7 mouse cellular contexts compared by ENCODE assay signal in genomic region chr13:90922751-90923612, GRCm38 (mm10). TPM values are rescaled to one million over a fixed set of nuclear protein-coding genes. Genes with fewer than 3 reads are reported as not detected.
A peak's percentile ranks its signal among the peaks of the same experiment; 100 is the strongest.
DNase-seq lines count a peak whose midpoint lies in the region; ATAC-seq lines count a peak whose summit lies in the region.

Gene Rps23, plus strand, starts transcription at chr13:90922958.

- no peaks in the 10 kb centered on the region for H3K9me3 ChIP-seq in intestine, embryonic 16.5 days (ENCODE audit: control insufficient read depth, low read length)
- no peaks in the 10 kb centered on the region for H3K9me3 ChIP-seq in midbrain, embryonic 11.5 days (ENCODE audit: control insufficient read depth, low read length)

- peak within 1 kb of the TSS; percentile 60 for H3K4me2 ChIP-seq in intestine, embryonic 16.5 days (ENCODE audit: low read depth, low read length)
- H3K4me2 ChIP-seq in midbrain, embryonic 11.5 days, result peak within 1 kb of the TSS; percentile 70

- peak within 1 kb of the TSS; percentile 98 for H3K9ac ChIP-seq in intestine, embryonic 16.5 days (ENCODE audit: low read depth, low read length)
- peak within 1 kb of the TSS; percentile 89 for H3K9ac ChIP-seq in midbrain, embryonic 11.5 days (ENCODE audit: low read length)

- peak; percentile 85 for DNase-seq in adrenal gland, adult 8-10 months
- DNase-seq in embryo, embryonic 9.5 days (ENCODE audit: extremely low spot score), result peak; percentile 94
- peak; percentile 76 to 89 for DNase-seq in gastrocnemius, postnatal 4 days (ENCODE audit: low spot score in 2 of 2)
- peak; percentile 88 to 89 for DNase-seq in left cerebral cortex, postnatal 36 days (ENCODE audit: low spot score in 2 of 2)
- DNase-seq in midbrain, embryonic 11.5 days (ENCODE audit: low spot score, missing footprints), result peak; percentile 100
- DNase-seq in skeletal muscle tissue, adult 2 months (ENCODE audit: low read depth, low spot score), result peak; percentile 88

- H3K4me1 ChIP-seq in intestine, embryonic 16.5 days (ENCODE audit: control insufficient read depth, insufficient read depth, low read length), result 0 out of 2 replicates have a peak, but pooled peaks cover 3% of the 10 kb centered on the region
- peaks cover 6% of the 10 kb centered on the region; the same call in 1 of the 2 replicates for H3K4me1 ChIP-seq in midbrain, embryonic 11.5 days (ENCODE audit: control insufficient read depth, insufficient read depth, low read length)

- peak within 1 kb of the TSS; percentile 81 for H3K4me3 ChIP-seq in intestine, embryonic 16.5 days (ENCODE audit: low read length)
- H3K4me3 ChIP-seq in midbrain, embryonic 11.5 days (ENCODE audit: low read depth, low read length), result peak within 1 kb of the TSS; percentile 89

- intact Hi-C loops in left cerebral cortex, postnatal 36 days (cut with DNase I), result no loop called here

- H3K27me3 ChIP-seq in intestine, embryonic 16.5 days (replicated peaks; ENCODE audit: control insufficient read depth, insufficient read depth, low read length), result no peaks in the 10 kb centered on the region
- no peaks in the 10 kb centered on the region for H3K27me3 ChIP-seq in midbrain, embryonic 11.5 days (ENCODE audit: control insufficient read depth, insufficient read depth, low read length)

- under 1% methylated on average over 57 of the region's 57 CpGs for WGBS in intestine, embryonic 16.5 days
- under 1% methylated on average over 56 of the region's 57 CpGs for WGBS in midbrain, embryonic 11.5 days

- ATAC-seq in intestine, embryonic 16.5 days, result peak; percentile 98
- ATAC-seq in midbrain, embryonic 11.5 days (ENCODE audit: low FRiP score), result peak; percentile 99

- peak within 1 kb of the TSS; percentile 84 for H3K27ac ChIP-seq in intestine, embryonic 16.5 days (ENCODE audit: low read length)
- H3K27ac ChIP-seq in midbrain, embryonic 11.5 days (ENCODE audit: low read depth, low read length), result peak within 1 kb of the TSS; percentile 26; the same call in 1 of the 2 replicates

- H3K36me3 ChIP-seq in intestine, embryonic 16.5 days (ENCODE audit: control insufficient read depth, insufficient read depth, low read length), result peaks cover 3% of the 10 kb centered on the region; the same call in 1 of the 2 replicates
- peaks cover 11% of the 10 kb centered on the region; the same call in 1 of the 2 replicates for H3K36me3 ChIP-seq in midbrain, embryonic 11.5 days (ENCODE audit: control insufficient read depth, insufficient read depth, low read length)

RNA-seq across cellular contexts. Expression of gene Rps23, which starts in this region (rescaled TPM):
- total RNA-seq in adrenal gland, adult 8-10 months (2022), result 100 to 1,000 TPM; 258 to 409 (median 335) TPM
- total RNA-seq in gastrocnemius, postnatal 4 days (2021), result 100 to 1,000 TPM; 466 to 502 TPM
- 163 and 165 TPM in 2 replicates for polyA plus RNA-seq in intestine, embryonic 16.5 days (2015; fragmentation: Nextera tagmentation; extraction: Ambion mirVana)
- 100 to 1,000 TPM; 190 to 200 TPM for total RNA-seq in left cerebral cortex, postnatal 36 days (2021)
- polyA plus RNA-seq in midbrain, embryonic 11.5 days (2014; fragmentation: Nextera tagmentation; extraction: Ambion mirVana), result 229 and 231 TPM in 2 replicates

Comparison
In these comparisons a context has a peak if more than half of its experiments do, and no peak if none do; other contexts are left out.
1. Peak in every context shown above with its lines: DNase-seq, ATAC-seq, H3K4me3 ChIP-seq and H3K27ac ChIP-seq.